Mouse (Mus musculus): ENCODE results near the gene Cog1. TPM values are rescaled to one million over a fixed set of nuclear protein-coding genes. Genes with fewer than 3 reads are reported as not detected.

Cog1 gene
- total RNA-seq, 1 experiment, result 19.1 TPM

- TF ChIP-seq ZNF384 (IDR thresholded peaks at IDR 0.05; ENCODE audit: low read depth, low read length) (no peak), CHD2 (IDR thresholded peaks at IDR 0.05; ENCODE audit: low read depth, low read length) (no peak), ZC3H11A (IDR thresholded peaks at IDR 0.05; ENCODE audit: borderline replicate concordance, low read depth, low read length) (no peak), HCFC1 (IDR thresholded peaks at IDR 0.05; ENCODE audit: borderline replicate concordance, insufficient read depth, low read length) (no peak), MAFK (IDR thresholded peaks at IDR 0.05; ENCODE audit: insufficient read depth, low read depth, low read length) (no peak)
- in situ Hi-C loops (cut with MboI; ENCODE audit: low sequenced_read_pairs in 2 of 2, unreplicated experiment in 2 of 2), result no loop called here
- H3K9me3 ChIP-seq (ENCODE audit: control insufficient read depth, insufficient read depth, low read depth, low read length), result no peaks in the 10 kb centered on the region
- H3K36me3 ChIP-seq (ENCODE audit: control insufficient read depth, insufficient read depth, low read length, poor library complexity, severe bottlenecking), result no peaks in the 10 kb centered on the region
- DNase-seq (ENCODE audit: low read depth, low spot score), result no peak
- no peak overlapping the region for H3K4me3 ChIP-seq (ENCODE audit: insufficient read depth in 1 of 2, low read depth in 1 of 2, low read length in 2 of 2, poor library complexity in 1 of 2, severe bottlenecking in 1 of 2)
- H3K4me1 ChIP-seq (ENCODE audit: control insufficient read depth in 2 of 2, insufficient read depth in 2 of 2, low read length in 2 of 2, poor library complexity in 1 of 2), result peaks cover 0 to 8% of the 10 kb centered on the region in 2 experiments; a peak in 2 of 4 replicates
- no peak overlapping the region for H3K27ac ChIP-seq (ENCODE audit: insufficient read depth, low read depth, low read length, poor library complexity, severe bottlenecking)
- H3K9ac ChIP-seq (ENCODE audit: insufficient read depth, low read depth, low read length, poor library complexity, severe bottlenecking), result no peak overlapping the region
Observed at GRCm38 (mm10) chr11:113609581-113609980, 39.4 kb upstream of the Cog1 start.

DNA sequence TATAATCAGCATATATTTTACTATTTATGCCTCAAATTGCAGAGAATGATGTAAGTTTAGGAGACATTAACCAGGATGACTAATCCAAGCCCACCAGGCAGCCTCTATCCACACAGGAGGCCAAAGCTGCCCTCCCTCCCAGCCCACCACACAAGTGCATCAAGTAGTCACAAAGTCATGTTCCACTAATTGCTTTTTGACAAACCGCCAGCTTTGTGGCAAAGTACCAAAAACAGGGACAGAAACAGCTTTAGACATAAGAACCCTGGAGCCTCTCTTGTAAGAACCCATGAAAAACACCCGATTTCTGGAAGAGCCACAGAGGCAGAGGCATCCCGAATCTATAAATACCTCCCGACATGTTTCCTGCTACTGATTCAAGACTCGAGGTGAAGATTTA is 38.7 kb upstream of the Cog1 start:
- in situ Hi-C loops (cut with MboI; ENCODE audit: low sequenced_read_pairs in 2 of 2, unreplicated experiment in 2 of 2), result loop anchor here in 1 of 2 experiments (10.0 kb wide), 1 partner anchor 115 kb away; no protein-coding TSS in a partner anchor
- no peak overlapping the region for H3K4me3 ChIP-seq (ENCODE audit: insufficient read depth in 1 of 2, low read depth in 1 of 2, low read length in 2 of 2, poor library complexity in 1 of 2, severe bottlenecking in 1 of 2)
- no peak overlapping the region for H3K9ac ChIP-seq (ENCODE audit: insufficient read depth, low read depth, low read length, poor library complexity, severe bottlenecking)
- no peak overlapping the region for H3K27ac ChIP-seq (ENCODE audit: insufficient read depth, low read depth, low read length, poor library complexity, severe bottlenecking)
- DNase-seq (ENCODE audit: low read depth, low spot score), result no peak
- no peak for TF ChIP-seq ZNF384 (IDR thresholded peaks at IDR 0.05; ENCODE audit: low read depth, low read length)
- H3K36me3 ChIP-seq (ENCODE audit: control insufficient read depth, insufficient read depth, low read length, poor library complexity, severe bottlenecking), result no peaks in the 10 kb centered on the region
- H3K4me1 ChIP-seq (ENCODE audit: control insufficient read depth in 2 of 2, insufficient read depth in 2 of 2, low read length in 2 of 2, poor library complexity in 1 of 2), result peaks cover 0 to 8% of the 10 kb centered on the region in 2 experiments; a peak in 2 of 4 replicates
- H3K9me3 ChIP-seq (ENCODE audit: control insufficient read depth, insufficient read depth, low read depth, low read length), result no peaks in the 10 kb centered on the region

DNA sequence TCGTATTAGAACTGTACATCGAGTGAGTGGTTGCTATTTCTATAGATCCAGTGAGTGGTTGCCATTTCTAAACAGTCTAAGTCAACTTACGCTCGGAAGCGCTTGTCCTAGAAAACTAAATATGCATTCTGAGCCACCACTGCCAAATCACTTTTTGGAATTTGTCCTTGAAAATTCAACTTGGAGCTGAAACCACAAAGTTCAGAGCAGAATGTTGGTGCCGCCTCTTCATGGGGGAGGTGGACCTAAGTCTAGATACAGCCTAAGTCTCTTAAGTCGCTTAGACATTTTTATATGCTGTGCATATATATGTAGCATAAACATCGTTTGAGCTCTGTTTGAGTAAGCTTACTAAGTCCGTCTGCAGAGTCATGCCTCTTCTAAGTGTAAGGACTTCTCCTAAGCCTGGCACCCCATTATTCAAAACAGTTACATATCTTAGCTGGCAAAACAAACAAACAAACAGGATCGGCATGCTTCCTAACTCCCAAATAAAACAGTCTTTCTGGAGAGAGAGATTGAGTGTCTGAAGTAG is 37.8 kb upstream of the Cog1 start:
- peaks cover 0 to 8% of the 10 kb centered on the region in 2 experiments; a peak in 2 of 4 replicates for H3K4me1 ChIP-seq (ENCODE audit: control insufficient read depth in 2 of 2, insufficient read depth in 2 of 2, low read length in 2 of 2, poor library complexity in 1 of 2)
- no peaks in the 10 kb centered on the region for H3K36me3 ChIP-seq (ENCODE audit: control insufficient read depth, insufficient read depth, low read length, poor library complexity, severe bottlenecking)
- DNase-seq (ENCODE audit: low read depth, low spot score), result no peak
- TF ChIP-seq CHD2 (IDR thresholded peaks at IDR 0.05; ENCODE audit: low read depth, low read length) (no peak), HCFC1 (IDR thresholded peaks at IDR 0.05; ENCODE audit: borderline replicate concordance, insufficient read depth, low read length) (no peak), MAFK (IDR thresholded peaks at IDR 0.05; ENCODE audit: insufficient read depth, low read depth, low read length) (no peak), ZC3H11A (IDR thresholded peaks at IDR 0.05; ENCODE audit: borderline replicate concordance, low read depth, low read length) (no peak), ZNF384 (IDR thresholded peaks at IDR 0.05; ENCODE audit: low read depth, low read length) (no peak)
- no peak overlapping the region for H3K9ac ChIP-seq (ENCODE audit: insufficient read depth, low read depth, low read length, poor library complexity, severe bottlenecking)
- in situ Hi-C loops (cut with MboI; ENCODE audit: low sequenced_read_pairs in 2 of 2, unreplicated experiment in 2 of 2), result loop anchor here in 1 of 2 experiments (10.0 kb wide), 1 partner anchor 116 kb away; no protein-coding TSS in a partner anchor
- H3K9me3 ChIP-seq (ENCODE audit: control insufficient read depth, insufficient read depth, low read depth, low read length), result no peaks in the 10 kb centered on the region
- H3K4me3 ChIP-seq (ENCODE audit: insufficient read depth in 1 of 2, low read depth in 1 of 2, low read length in 2 of 2, poor library complexity in 1 of 2, severe bottlenecking in 1 of 2), result no peak overlapping the region
- no peak overlapping the region for H3K27ac ChIP-seq (ENCODE audit: insufficient read depth, low read depth, low read length, poor library complexity, severe bottlenecking)

GRCm38 (mm10) chr11:113611664-113612611 is 37.0 kb upstream of the Cog1 start:
- in situ Hi-C loops (cut with MboI; ENCODE audit: low sequenced_read_pairs in 2 of 2, unreplicated experiment in 2 of 2), result loop anchor here in 1 of 2 experiments (10.0 kb wide), 1 partner anchor 117 kb away; no protein-coding TSS in a partner anchor
- Histone ChIP-seq H3K27ac (ENCODE audit: insufficient read depth, low read depth, low read length, poor library complexity, severe bottlenecking) (no peak overlapping the region), H3K4me3 (ENCODE audit: insufficient read depth in 1 of 2, low read depth in 1 of 2, low read length in 2 of 2, poor library complexity in 1 of 2, severe bottlenecking in 1 of 2) (peak overlapping the region; percentile 2 to 42), H3K9me3 (ENCODE audit: control insufficient read depth, insufficient read depth, low read depth, low read length) (no peaks in the 10 kb centered on the region), H3K9ac (ENCODE audit: insufficient read depth, low read depth, low read length, poor library complexity, severe bottlenecking) (peak overlapping the region; percentile 50), H3K36me3 (ENCODE audit: control insufficient read depth, insufficient read depth, low read length, poor library complexity, severe bottlenecking) (no peaks in the 10 kb centered on the region), H3K4me1 (ENCODE audit: control insufficient read depth in 2 of 2, insufficient read depth in 2 of 2, low read length in 2 of 2, poor library complexity in 1 of 2) (peaks cover 0 to 8% of the 10 kb centered on the region in 2 experiments; a peak in 2 of 4 replicates)
- TF ChIP-seq HCFC1 (IDR thresholded peaks at IDR 0.05; ENCODE audit: borderline replicate concordance, insufficient read depth, low read length) (no peak), ZC3H11A (IDR thresholded peaks at IDR 0.05; ENCODE audit: borderline replicate concordance, low read depth, low read length) (0 out of 2 replicates have a peak, but pooled peaks have one; percentile 35)
- DNase-seq (ENCODE audit: low read depth, low spot score), result peak; percentile 72
